Mouse (Mus musculus): ENCODE results near the gene Mical2. TPM values are rescaled to one million over a fixed set of nuclear protein-coding genes. Genes with fewer than 3 reads are reported as not detected.

Gene Mical2
- total and polyA plus RNA-seq, 3 experiments, result 0.22 TPM; not detected in 2

DNA sequence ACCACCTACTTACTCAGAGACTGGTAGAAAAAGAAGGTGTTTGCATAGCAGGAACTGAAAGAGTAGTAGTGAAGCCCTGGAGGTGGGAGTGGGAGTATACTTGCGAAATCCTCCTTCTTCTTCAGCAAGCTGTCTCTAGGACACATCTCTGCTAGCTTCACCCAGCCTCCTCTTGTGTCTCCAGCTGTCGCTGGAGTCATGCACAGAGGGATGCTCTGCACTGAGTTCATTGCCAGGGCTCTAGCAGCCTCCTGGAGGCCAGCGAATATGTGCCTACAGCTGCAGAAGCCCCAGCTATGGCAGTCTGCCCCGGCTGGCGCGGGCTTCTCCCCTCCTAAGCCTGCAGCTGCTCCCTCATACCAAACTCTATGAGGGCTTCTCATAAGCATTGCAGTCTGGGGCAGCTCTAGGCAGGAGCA is 110.6 kb downstream of the Mical2 start:
- Histone ChIP-seq H3K4me3 (ENCODE audit: low read depth, low read length) (no peak overlapping the region), H3K4me1 (ENCODE audit: insufficient read depth, low read depth, low read length) (no peaks in the 10 kb centered on the region), H3K9me3 (replicated peaks) (peaks cover 39% of the 10 kb centered on the region), H3K27me3 (ENCODE audit: insufficient read depth, low read length) (no peaks in the 10 kb centered on the region), H3K36me3 (replicated peaks) (no peaks in the 10 kb centered on the region)
- DNase-seq (ENCODE audit: low spot score) (no peak), ATAC-seq (ENCODE audit: extremely low read depth, insufficient number of reproducible peaks, low FRiP score, poor library complexity, severe bottlenecking) (no peak)
- TF ChIP-seq GATA2 (IDR thresholded peaks at IDR 0.05; ENCODE audit: borderline replicate concordance, low read depth, low read length) (no peak), GATA1 (IDR thresholded peaks at IDR 0.05; ENCODE audit: borderline replicate concordance, low read length) (no peak), POLR2AphosphoS5 (IDR thresholded peaks at IDR 0.05; ENCODE audit: insufficient replicate concordance, low read depth, low read length) (no peak), TAL1 (conservative IDR thresholded peaks at IDR 0.05; ENCODE audit: low read depth, low read length) (no peak)

DNA sequence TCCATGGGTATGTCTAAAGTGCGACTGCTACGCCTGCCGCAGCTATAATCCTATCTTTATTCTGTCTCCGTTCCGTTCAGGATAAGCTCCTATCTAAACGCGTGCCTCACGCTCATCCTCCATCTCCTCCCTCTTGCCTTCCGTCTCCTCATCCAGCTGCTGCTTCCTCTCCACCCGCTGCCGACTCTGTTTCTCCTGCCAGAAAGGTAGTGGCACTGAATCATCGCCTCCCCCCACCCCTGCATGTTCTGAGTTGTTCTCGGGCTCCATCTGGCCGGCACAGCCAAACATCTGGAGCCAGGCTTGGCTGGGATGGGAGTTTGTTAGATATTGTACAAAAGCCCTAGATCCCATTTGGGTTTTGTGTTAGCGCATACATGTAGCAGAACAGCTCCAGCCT is 111.1 kb downstream of the Mical2 start:
- DNase-seq (ENCODE audit: low spot score) (no peak), ATAC-seq (ENCODE audit: extremely low read depth, insufficient number of reproducible peaks, low FRiP score, poor library complexity, severe bottlenecking) (no peak)
- Histone ChIP-seq H3K4me3 (ENCODE audit: low read depth, low read length) (no peak overlapping the region), H3K4me1 (ENCODE audit: insufficient read depth, low read depth, low read length) (no peaks in the 10 kb centered on the region), H3K27me3 (ENCODE audit: insufficient read depth, low read length) (no peaks in the 10 kb centered on the region), H3K9me3 (replicated peaks) (peaks cover 43% of the 10 kb centered on the region), H3K36me3 (replicated peaks) (no peaks in the 10 kb centered on the region)
- TF ChIP-seq GATA2 (IDR thresholded peaks at IDR 0.05; ENCODE audit: borderline replicate concordance, low read depth, low read length) (no peak), POLR2AphosphoS5 (IDR thresholded peaks at IDR 0.05; ENCODE audit: insufficient replicate concordance, low read depth, low read length) (no peak), GATA1 (IDR thresholded peaks at IDR 0.05; ENCODE audit: borderline replicate concordance, low read length) (no peak), TAL1 (conservative IDR thresholded peaks at IDR 0.05; ENCODE audit: low read depth, low read length) (no peak), CTCF (IDR thresholded peaks at IDR 0.05; ENCODE audit: low read depth, low read length) (no peak)

DNA sequence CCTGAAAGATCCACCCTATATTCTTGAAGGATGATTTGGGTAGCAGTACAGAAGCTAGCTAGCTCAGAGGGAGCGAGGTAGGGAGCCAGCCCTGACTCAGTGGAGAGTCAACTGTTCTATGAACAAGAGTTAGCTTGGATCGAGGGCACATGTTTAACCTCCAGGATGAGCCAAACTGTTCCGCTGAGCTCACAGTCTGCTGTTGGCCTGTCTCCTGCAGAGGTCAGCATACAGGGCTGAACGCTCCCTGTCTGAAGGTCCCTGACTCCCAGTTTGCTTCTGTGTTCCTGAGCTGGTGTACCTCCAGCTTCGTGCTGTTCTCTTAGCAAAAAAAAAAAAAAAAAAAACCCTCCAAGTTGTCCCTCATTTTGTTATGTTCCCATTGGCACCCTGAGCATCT is 112.1 kb downstream of the Mical2 start:
- H3K27me3 ChIP-seq (ENCODE audit: insufficient read depth, low read length), result no peaks in the 10 kb centered on the region
- ATAC-seq (ENCODE audit: extremely low read depth, insufficient number of reproducible peaks, low FRiP score, poor library complexity, severe bottlenecking), result no peak
- H3K4me3 ChIP-seq (ENCODE audit: low read depth, low read length), result no peak overlapping the region
- DNase-seq (ENCODE audit: low spot score), result no peak
- H3K9me3 ChIP-seq (replicated peaks), result peaks cover 39% of the 10 kb centered on the region
- no peaks in the 10 kb centered on the region for H3K4me1 ChIP-seq (ENCODE audit: insufficient read depth, low read depth, low read length)
- TF ChIP-seq POLR2AphosphoS5 (IDR thresholded peaks at IDR 0.05; ENCODE audit: insufficient replicate concordance, low read depth, low read length), result no peak
- no peak for TF ChIP-seq GATA1 (IDR thresholded peaks at IDR 0.05; ENCODE audit: borderline replicate concordance, low read length)
- TF ChIP-seq GATA2 (IDR thresholded peaks at IDR 0.05; ENCODE audit: borderline replicate concordance, low read depth, low read length), result no peak
- TF ChIP-seq CTCF (IDR thresholded peaks at IDR 0.05; ENCODE audit: low read depth, low read length), result no peak
- no peak for TF ChIP-seq TAL1 (conservative IDR thresholded peaks at IDR 0.05; ENCODE audit: low read depth, low read length)
- no peaks in the 10 kb centered on the region for H3K36me3 ChIP-seq (replicated peaks)

DNA sequence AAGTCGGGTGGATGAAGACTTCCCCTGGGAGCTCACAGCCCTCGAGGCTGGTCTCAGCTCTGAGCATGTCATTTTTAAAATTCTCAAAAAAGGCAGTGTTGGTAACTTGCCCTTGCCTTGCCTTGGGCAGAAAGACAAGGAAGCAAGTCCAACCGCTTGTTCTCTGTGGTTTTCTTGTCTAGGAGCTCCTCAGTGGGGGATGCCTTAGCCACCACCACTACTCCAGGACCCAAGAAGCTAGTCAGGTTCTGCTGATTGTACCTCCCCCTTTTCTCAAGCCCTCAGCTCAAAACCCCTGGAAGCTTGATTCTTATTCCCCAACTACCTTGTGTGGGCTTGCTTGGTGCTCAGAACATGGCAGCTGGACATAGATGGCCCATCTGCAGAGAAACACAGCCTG is 115.4 kb downstream of the Mical2 start:
- ATAC-seq (ENCODE audit: extremely low read depth, insufficient number of reproducible peaks, low FRiP score, poor library complexity, severe bottlenecking), result no peak
- DNase-seq (ENCODE audit: low spot score), result no peak
- H3K27me3 ChIP-seq (ENCODE audit: insufficient read depth, low read length), result no peaks in the 10 kb centered on the region
- H3K9me3 ChIP-seq (replicated peaks), result peaks cover 24% of the 10 kb centered on the region
- no peaks in the 10 kb centered on the region for H3K36me3 ChIP-seq (replicated peaks)
- H3K4me3 ChIP-seq (ENCODE audit: low read depth, low read length), result no peak overlapping the region
- TF ChIP-seq GATA2 (IDR thresholded peaks at IDR 0.05; ENCODE audit: borderline replicate concordance, low read depth, low read length) (no peak), POLR2AphosphoS5 (IDR thresholded peaks at IDR 0.05; ENCODE audit: insufficient replicate concordance, low read depth, low read length) (no peak), GATA1 (IDR thresholded peaks at IDR 0.05; ENCODE audit: borderline replicate concordance, low read length) (no peak), TAL1 (conservative IDR thresholded peaks at IDR 0.05; ENCODE audit: low read depth, low read length) (no peak), CTCF (IDR thresholded peaks at IDR 0.05; ENCODE audit: low read depth, low read length) (no peak)
- H3K4me1 ChIP-seq (ENCODE audit: insufficient read depth, low read depth, low read length), result no peaks in the 10 kb centered on the region

DNA sequence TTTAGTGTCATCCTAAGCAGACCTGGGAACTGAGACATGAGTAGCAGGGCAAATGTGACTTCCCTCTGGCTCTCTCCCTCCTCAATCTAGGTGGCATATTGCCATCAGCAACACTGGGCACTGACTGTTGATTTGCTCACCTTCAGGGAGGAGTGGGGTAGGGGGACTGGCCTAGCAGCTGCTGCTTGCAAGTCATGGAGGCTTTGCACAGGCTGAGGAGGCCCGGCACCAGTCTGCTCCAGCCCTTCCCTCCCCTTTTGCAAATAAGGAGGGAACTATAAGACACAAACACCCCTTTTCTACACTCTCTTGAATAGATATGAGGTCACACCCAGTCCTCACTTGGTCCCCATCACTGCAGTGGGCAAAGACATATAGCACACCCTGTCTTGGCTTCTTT is 120.0 kb downstream of the Mical2 start:
- no peaks in the 10 kb centered on the region for H3K36me3 ChIP-seq (replicated peaks)
- no peak for DNase-seq (ENCODE audit: low spot score)
- TF ChIP-seq GATA2 (IDR thresholded peaks at IDR 0.05; ENCODE audit: borderline replicate concordance, low read depth, low read length) (no peak), POLR2AphosphoS5 (IDR thresholded peaks at IDR 0.05; ENCODE audit: insufficient replicate concordance, low read depth, low read length) (no peak), CTCF (IDR thresholded peaks at IDR 0.05; ENCODE audit: low read depth, low read length) (no peak), GATA1 (IDR thresholded peaks at IDR 0.05; ENCODE audit: borderline replicate concordance, low read length) (no peak), TAL1 (conservative IDR thresholded peaks at IDR 0.05; ENCODE audit: low read depth, low read length) (no peak)
- H3K4me3 ChIP-seq (ENCODE audit: low read depth, low read length), result no peak overlapping the region
- H3K9me3 ChIP-seq (replicated peaks), result peaks cover 19% of the 10 kb centered on the region
- H3K4me1 ChIP-seq (ENCODE audit: insufficient read depth, low read depth, low read length), result no peaks in the 10 kb centered on the region
- H3K27me3 ChIP-seq (ENCODE audit: insufficient read depth, low read length), result no peaks in the 10 kb centered on the region
- no peak for ATAC-seq (ENCODE audit: extremely low read depth, insufficient number of reproducible peaks, low FRiP score, poor library complexity, severe bottlenecking)

DNA sequence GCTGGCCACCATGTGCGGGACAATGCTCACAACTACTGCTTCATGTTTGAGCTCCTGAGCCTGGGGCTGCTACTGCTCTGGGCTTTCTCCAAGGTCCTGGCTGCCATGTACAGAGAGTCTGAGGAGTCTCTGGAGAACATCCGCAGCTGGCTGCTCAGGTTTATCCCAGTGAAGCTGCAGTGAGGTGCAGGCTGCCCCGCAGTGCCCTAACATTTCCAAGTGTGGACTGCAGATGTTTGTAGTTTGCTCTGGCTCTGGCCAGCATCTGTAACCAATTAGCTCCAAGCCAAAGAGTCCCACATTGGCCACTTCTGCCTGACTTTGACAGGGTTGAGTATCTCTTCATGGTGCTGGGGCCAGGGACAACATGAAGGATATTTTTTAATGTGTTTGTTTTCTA is 125.9 kb downstream of the Mical2 start:
- DNase-seq (ENCODE audit: low spot score), result no peak
- TF ChIP-seq TAL1 (conservative IDR thresholded peaks at IDR 0.05; ENCODE audit: low read depth, low read length) (no peak), CTCF (IDR thresholded peaks at IDR 0.05; ENCODE audit: low read depth, low read length) (no peak), GATA2 (IDR thresholded peaks at IDR 0.05; ENCODE audit: borderline replicate concordance, low read depth, low read length) (no peak), POLR2AphosphoS5 (IDR thresholded peaks at IDR 0.05; ENCODE audit: insufficient replicate concordance, low read depth, low read length) (no peak), GATA1 (IDR thresholded peaks at IDR 0.05; ENCODE audit: borderline replicate concordance, low read length) (no peak)
- H3K4me1 ChIP-seq (ENCODE audit: insufficient read depth, low read depth, low read length), result no peaks in the 10 kb centered on the region
- H3K36me3 ChIP-seq (replicated peaks), result no peaks in the 10 kb centered on the region
- no peak for ATAC-seq (ENCODE audit: extremely low read depth, insufficient number of reproducible peaks, low FRiP score, poor library complexity, severe bottlenecking)
- H3K4me3 ChIP-seq (ENCODE audit: low read depth, low read length), result no peak overlapping the region
- peaks cover 29% of the 10 kb centered on the region for H3K9me3 ChIP-seq (replicated peaks)
- H3K27me3 ChIP-seq (ENCODE audit: insufficient read depth, low read length), result no peaks in the 10 kb centered on the region; the same call in 1 of the 2 replicates

Data from G1E (cell line).